Mouse (Mus musculus) hindbrain, postnatal 0 days (tissue): ENCODE data around the gene Tet2. TPM values are rescaled to one million over a fixed set of nuclear protein-coding genes. Genes with fewer than 3 reads are reported as not detected.
A peak's percentile ranks its signal among the peaks of the same experiment; 100 is the strongest.

Experiments
- ATAC-seq: fragments of 200-750 bp; cut with Nextera tagmentation; 2 replicates; pipeline ENCODE4 v1.8.0; 2017; ENCODE audit warnings: mild to moderate bottlenecking, moderate TSS enrichment, moderate library complexity
- DNase-seq: peaks from one replicate; pipeline ENCODE4 v3.0.0-alpha.2; 2015; ENCODE audit warnings: low spot score
- H3K27ac ChIP-seq: fragments of 300-500 bp; sonication (generic); 2 replicates; pipeline ENCODE4 v1.5.1; 2014; ENCODE audit warnings: mild to moderate bottlenecking
- H3K27me3 ChIP-seq: fragments of 300-500 bp; sonication (generic); 2 replicates; pipeline ENCODE4 v1.6.1; 2014; ENCODE audit warnings: low read length, mixed read lengths; ENCODE audit not compliant: insufficient read depth
- H3K36me3 ChIP-seq: fragments of 300-500 bp; sonication (generic); 2 replicates; pipeline ENCODE4 v1.6.1; 2014; ENCODE audit warnings: low read length, mixed read lengths; ENCODE audit not compliant: insufficient read depth
- H3K4me1 ChIP-seq: fragments of 300-500 bp; sonication (generic); 2 replicates; pipeline ENCODE4 v1.6.1; 2014; ENCODE audit warnings: antibody characterized with exemption, low read length, mixed read lengths; ENCODE audit not compliant: insufficient read depth
- H3K4me2 ChIP-seq: fragments of 300-500 bp; sonication (generic); 2 replicates; pipeline ENCODE4 v1.6.1; 2014; ENCODE audit warnings: low read depth, mild to moderate bottlenecking, low read length, moderate library complexity, mixed read lengths
- H3K4me3 ChIP-seq: fragments of 300-500 bp; sonication (generic); 2 replicates; pipeline ENCODE4 v1.5.1; 2014; ENCODE audit warnings: low read length
- H3K9ac ChIP-seq: fragments of 300-500 bp; sonication (generic); replicated peaks from 2 replicates; pipeline ENCODE4 v1.6.1; 2014; ENCODE audit warnings: mild to moderate bottlenecking, low read length, moderate library complexity, mixed read lengths
- H3K9me3 ChIP-seq: fragments of 300-500 bp; sonication (generic); 2 replicates; pipeline ENCODE4 v1.6.1; 2016; ENCODE audit warnings: low read length, mixed read lengths
- CTCF ChIP-seq: IDR thresholded peaks from 2 replicates; pipeline ENCODE4 v1.5.1; 2016; ENCODE audit warnings: antibody characterized with exemption, control low read depth, low read depth
- WGBS: fragments of 180-500 bp; shearing (Covaris S2); extraction: QIAGEN DNeasy Blood & Tissue Kit; methylation state at CpG from one replicate; pipeline ENCODE4 v1.1.7; 2014; 5-methylcytosine and 5-hydroxymethylcytosine counted together
- polyA plus RNA-seq: library from polyadenylated mRNA; unstranded; fragments of >200 nt; fragmentation: Nextera tagmentation; extraction: Ambion mirVana; gene quantifications from 2 replicates; pipeline ENCODE4 v1.2.1, GENCODE M21; 2015
- total RNA-seq: library from RNA; depleted of rRNA; stranded (reverse); fragments of >200 nt; gene quantifications from 2 replicates; pipeline ENCODE4 v1.2.3, GENCODE M21; 2014

Gene Tet2
- total and polyA plus RNA-seq, 2 experiments from 2014 or later: 17.7 to 26.9 TPM

DNA sequence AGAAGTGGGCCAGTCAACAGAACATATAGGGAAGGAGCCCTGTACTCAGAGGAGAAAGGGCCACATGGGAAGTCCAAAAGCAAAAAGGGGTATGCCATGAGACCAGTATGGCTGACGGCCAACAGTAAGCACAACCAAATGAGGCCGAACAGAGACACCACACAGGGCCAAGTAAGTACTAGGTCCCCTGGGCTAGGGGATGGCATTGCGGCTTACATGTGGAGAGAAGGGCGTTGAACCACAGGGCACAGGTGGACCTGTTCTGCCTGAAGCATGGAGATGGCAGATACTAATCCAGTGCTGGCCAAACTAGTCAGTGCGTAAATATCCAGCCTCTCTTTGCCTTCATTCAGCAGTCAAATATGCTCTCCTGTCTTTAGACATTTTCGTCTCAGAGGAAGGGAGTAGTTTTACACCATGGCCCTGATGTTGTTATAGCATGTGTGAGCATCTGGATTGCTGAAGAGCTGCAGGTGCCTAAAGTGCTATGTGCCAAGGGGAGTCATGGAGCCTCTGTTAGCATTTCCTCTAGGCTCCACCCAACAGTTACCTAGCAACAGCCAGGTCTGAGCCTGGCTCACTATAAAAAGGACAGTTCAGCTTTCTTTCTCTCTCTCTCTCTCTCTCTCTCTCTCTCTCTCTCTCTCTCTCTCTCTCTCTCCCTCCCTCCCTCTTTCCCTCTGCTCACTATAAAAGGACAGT lies 14.6 kb upstream of the Tet2 start:
- H3K36me3 ChIP-seq: no peaks in the 10 kb centered on the region
- peak; percentile 72; the same call in 1 of the 2 replicates for ATAC-seq
- no peak overlapping the region for H3K27ac ChIP-seq
- DNase-seq: no peak
- no peak overlapping the region for H3K4me2 ChIP-seq
- no peaks in the 10 kb centered on the region for H3K27me3 ChIP-seq
- WGBS: 87% methylated on average over 6 of the region's 6 CpGs
- no peaks in the 10 kb centered on the region for H3K4me1 ChIP-seq
- no peak for TF ChIP-seq CTCF
- H3K9me3 ChIP-seq: no peaks in the 10 kb centered on the region
- no peak overlapping the region for H3K9ac ChIP-seq
- H3K4me3 ChIP-seq: no peak overlapping the region

DNA sequence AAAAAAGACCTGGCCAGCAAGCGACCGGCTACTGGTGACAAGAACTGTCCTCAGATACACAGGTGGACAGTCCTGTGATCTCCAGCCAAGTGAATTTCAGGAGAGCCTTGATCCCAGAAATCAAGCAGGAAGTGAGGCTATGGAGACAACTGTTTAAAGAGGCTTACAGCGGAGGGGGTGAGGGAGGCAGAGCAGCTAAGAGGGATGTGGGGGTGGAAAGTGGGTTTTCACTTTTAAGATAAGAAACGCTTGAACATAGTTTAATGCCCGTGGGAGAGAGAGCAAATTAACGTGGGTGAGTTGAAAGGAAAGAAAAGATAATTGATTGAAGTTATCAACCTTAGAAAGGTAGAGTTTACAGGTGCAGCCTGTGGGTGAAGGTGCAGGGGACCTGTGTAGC lies 12.7 kb upstream of the Tet2 start:
- no peaks in the 10 kb centered on the region for H3K9me3 ChIP-seq
- ATAC-seq (no peak), DNase-seq (no peak)
- TF ChIP-seq CTCF: no peak
- no peak overlapping the region for H3K4me2 ChIP-seq
- H3K36me3 ChIP-seq: no peaks in the 10 kb centered on the region
- H3K27me3 ChIP-seq: no peaks in the 10 kb centered on the region
- WGBS: 73% methylated on average over 6 of the region's 6 CpGs
- no peak overlapping the region for H3K9ac ChIP-seq
- H3K4me1 ChIP-seq: no peaks in the 10 kb centered on the region
- H3K27ac ChIP-seq: no peak overlapping the region
- no peak overlapping the region for H3K4me3 ChIP-seq

DNA sequence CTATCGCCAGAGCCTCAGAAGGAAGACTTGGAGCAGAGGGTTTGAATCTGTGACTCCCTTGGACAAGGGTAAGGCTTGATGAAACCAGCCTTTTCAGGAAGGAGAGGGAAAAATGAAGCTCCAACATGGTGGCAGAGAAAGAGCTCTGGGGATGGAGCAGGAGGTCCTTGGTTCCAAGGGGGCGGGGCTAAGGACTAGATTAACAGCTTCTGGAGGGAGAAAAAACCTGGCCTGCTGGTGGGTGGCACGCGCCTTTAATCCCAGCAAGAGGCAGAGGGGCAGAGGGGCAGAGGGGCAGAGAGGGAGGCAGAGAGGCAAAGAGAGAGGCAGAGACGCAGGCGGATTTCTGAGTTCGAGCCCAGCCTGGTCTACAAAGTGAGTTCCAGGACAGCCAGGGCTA lies 12.2 kb upstream of the Tet2 start:
- WGBS: 82% methylated on average over 7 of the region's 7 CpGs
- no peak for DNase-seq
- no peaks in the 10 kb centered on the region for H3K4me1 ChIP-seq
- no peak for TF ChIP-seq CTCF
- no peak overlapping the region for H3K4me3 ChIP-seq
- H3K27ac ChIP-seq: no peak overlapping the region
- no peak overlapping the region for H3K4me2 ChIP-seq
- no peaks in the 10 kb centered on the region for H3K27me3 ChIP-seq
- no peak for ATAC-seq
- H3K36me3 ChIP-seq: no peaks in the 10 kb centered on the region
- H3K9ac ChIP-seq: no peak overlapping the region
- no peaks in the 10 kb centered on the region for H3K9me3 ChIP-seq

DNA sequence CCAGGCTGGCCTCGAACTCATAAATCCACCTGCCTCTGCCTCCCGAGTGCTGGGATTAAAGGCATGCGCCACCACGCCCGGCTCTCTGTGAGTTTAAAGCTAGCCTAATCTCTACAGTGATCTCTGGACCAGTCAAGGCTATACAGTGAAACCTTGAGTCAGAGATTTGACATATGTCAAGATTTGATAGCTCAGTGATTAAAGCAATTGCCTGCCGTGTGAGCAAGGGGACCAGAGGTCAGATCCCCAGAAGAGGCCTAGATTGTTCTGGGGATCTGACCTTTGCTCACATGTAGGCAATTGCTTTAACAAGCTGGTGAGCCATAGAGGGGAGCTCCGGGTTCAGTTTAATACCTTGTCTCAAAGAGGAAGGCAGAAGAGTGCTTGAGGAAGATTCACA lies 10.4 kb upstream of the Tet2 start:
- Histone ChIP-seq H3K4me2 (no peak overlapping the region), H3K27ac (no peak overlapping the region), H3K9me3 (no peaks in the 10 kb centered on the region), H3K9ac (no peak overlapping the region), H3K36me3 (no peaks in the 10 kb centered on the region), H3K27me3 (no peaks in the 10 kb centered on the region), H3K4me3 (no peak overlapping the region), H3K4me1 (no peaks in the 10 kb centered on the region)
- no peak for ATAC-seq
- WGBS: 81% methylated on average over 7 of the region's 7 CpGs
- no peak for TF ChIP-seq CTCF
- DNase-seq: no peak

DNA sequence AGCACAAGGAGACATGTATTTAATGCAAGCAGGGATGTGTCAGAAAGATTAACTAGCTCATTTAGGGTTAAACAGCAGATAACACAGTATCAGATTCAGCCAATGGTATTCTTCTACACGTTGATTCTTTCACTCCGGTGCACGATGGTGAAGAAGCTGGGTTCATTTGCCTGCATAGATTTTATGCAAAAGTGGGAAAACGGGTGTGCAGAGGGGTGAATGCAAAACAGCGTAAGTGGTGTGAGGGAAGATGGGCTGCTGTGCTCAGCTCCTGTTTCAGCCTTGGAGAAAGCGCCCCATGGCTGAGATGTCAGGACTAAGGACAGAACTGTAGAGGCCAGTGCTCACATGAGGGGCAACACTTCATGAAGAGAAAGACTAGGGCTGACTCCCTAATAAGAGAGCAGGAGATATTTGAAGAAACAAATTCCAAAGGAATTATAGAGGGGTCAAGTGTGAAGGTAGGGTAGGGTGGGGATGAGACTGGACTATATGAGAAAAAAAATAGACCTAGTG lies 9.7 kb upstream of the Tet2 start:
- no peak overlapping the region for H3K4me2 ChIP-seq
- no peak overlapping the region for H3K27ac ChIP-seq
- no peak for DNase-seq
- no peaks in the 10 kb centered on the region for H3K36me3 ChIP-seq
- H3K27me3 ChIP-seq: no peaks in the 10 kb centered on the region
- H3K9ac ChIP-seq: no peak overlapping the region
- ATAC-seq: no peak
- no peak overlapping the region for H3K4me3 ChIP-seq
- no peaks in the 10 kb centered on the region for H3K9me3 ChIP-seq
- H3K4me1 ChIP-seq: no peaks in the 10 kb centered on the region
- TF ChIP-seq CTCF: no peak
- WGBS: 77% methylated on average over 6 of the region's 6 CpGs

DNA sequence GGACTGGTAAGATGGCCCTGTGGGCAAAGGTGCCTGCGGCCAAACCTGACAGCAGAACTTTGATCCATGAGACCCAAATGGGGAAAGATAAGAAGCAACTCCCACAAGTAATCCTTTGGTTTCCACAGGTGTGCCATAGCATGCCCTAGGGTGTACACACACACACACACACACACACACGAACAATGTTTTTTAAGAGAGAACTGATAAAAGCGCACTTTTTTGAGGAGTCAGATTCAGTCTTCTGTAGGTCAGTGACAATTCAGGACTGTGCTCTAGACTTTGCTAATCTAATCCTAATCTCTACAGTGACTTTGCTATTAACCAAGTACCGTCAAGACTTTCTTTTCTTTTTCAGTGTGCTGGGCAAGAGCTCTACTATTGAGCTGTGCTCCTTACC lies 9.2 kb upstream of the Tet2 start:
- ATAC-seq (no peak), DNase-seq (no peak)
- no peaks in the 10 kb centered on the region for H3K36me3 ChIP-seq
- H3K9me3 ChIP-seq: no peaks in the 10 kb centered on the region
- no peak overlapping the region for H3K4me3 ChIP-seq
- no peaks in the 10 kb centered on the region for H3K27me3 ChIP-seq
- H3K4me1 ChIP-seq: no peaks in the 10 kb centered on the region
- no peak overlapping the region for H3K4me2 ChIP-seq
- TF ChIP-seq CTCF: no peak
- whole genome bisulfite sequencing: 94% methylated on average over 4 of the region's 4 CpGs
- H3K9ac ChIP-seq: no peak overlapping the region
- no peak overlapping the region for H3K27ac ChIP-seq

DNA sequence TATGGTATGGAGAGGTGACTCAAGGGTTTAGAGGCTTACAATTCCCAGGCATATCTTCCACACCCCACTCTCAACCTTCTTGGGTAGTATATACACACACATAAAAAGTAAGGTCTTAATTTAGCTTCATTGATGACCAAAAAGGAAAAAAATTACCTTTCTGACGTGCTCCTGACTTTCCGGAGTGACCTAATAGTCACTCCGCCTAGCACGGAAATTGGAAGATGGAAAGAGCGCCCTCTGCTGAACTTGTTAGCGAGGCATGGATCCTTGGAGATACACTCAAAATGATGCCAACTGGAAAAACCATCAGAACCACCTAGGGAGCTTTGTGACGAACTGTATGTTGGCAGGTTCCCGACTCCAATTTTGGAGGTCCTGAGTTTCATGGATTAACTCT lies 7.0 kb upstream of the Tet2 start:
- H3K9me3 ChIP-seq: no peaks in the 10 kb centered on the region
- no peak overlapping the region for H3K9ac ChIP-seq
- no peak overlapping the region for H3K4me3 ChIP-seq
- no peak overlapping the region for H3K27ac ChIP-seq
- no peak for ATAC-seq
- 57% methylated on average over 8 of the region's 8 CpGs for WGBS
- H3K4me2 ChIP-seq: no peak overlapping the region
- peak; percentile 20 for TF ChIP-seq CTCF
- H3K4me1 ChIP-seq: no peaks in the 10 kb centered on the region
- DNase-seq: no peak
- H3K36me3 ChIP-seq: no peaks in the 10 kb centered on the region
- no peaks in the 10 kb centered on the region for H3K27me3 ChIP-seq
